Mouse (Mus musculus): ENCODE measurements at regions not wholly inside any gene's neighbourhood (a gene's known extent, or its start where the extent isn't known, plus 50 kb on each side); places are given as distances from the start of the nearest gene placed in this dataset.
A peak's percentile ranks its signal among the peaks of the same experiment; 100 is the strongest.

DNA sequence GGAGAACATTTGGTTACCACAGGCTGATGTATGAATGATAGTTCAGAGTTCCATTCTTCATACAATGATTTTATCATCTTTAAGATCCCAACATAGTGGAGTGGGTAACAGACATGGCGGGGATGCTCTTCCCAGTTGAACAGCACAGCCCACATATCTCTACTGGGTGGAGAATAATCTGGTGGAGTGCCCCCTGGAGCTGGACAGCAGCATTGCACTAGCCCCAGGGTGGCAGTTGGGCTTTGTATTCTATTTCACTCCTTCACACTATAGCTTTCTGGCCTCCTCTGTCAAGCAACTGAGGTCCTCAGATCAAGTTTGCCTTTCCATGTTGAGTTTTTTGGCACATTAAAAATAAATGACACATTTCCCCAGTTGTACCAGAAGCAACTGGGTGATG, 569.4 kb upstream of the Mki67 start:
- no peaks in the 10 kb centered on the region for H3K27me3 ChIP-seq (replicated peaks; ENCODE audit: control insufficient read depth, insufficient read depth, low read length)
- H3K27ac ChIP-seq (ENCODE audit: low read length): no peak overlapping the region
- no peak overlapping the region for H3K9ac ChIP-seq (replicated peaks; ENCODE audit: low read depth, low read length)
- no peaks in the 10 kb centered on the region for H3K9me3 ChIP-seq (ENCODE audit: control insufficient read depth, low read length)
- no peaks in the 10 kb centered on the region for H3K36me3 ChIP-seq (ENCODE audit: control insufficient read depth, insufficient read depth)
- 100% methylated on average over 1 of the region's 1 CpGs for WGBS
- ATAC-seq: no peak
- no peak overlapping the region for H3K4me2 ChIP-seq (ENCODE audit: low read length)
- H3K4me3 ChIP-seq (replicated peaks; ENCODE audit: low read length): no peak overlapping the region
- H3K4me1 ChIP-seq (replicated peaks; ENCODE audit: control insufficient read depth, insufficient read depth, low read length): no peaks in the 10 kb centered on the region

DNA sequence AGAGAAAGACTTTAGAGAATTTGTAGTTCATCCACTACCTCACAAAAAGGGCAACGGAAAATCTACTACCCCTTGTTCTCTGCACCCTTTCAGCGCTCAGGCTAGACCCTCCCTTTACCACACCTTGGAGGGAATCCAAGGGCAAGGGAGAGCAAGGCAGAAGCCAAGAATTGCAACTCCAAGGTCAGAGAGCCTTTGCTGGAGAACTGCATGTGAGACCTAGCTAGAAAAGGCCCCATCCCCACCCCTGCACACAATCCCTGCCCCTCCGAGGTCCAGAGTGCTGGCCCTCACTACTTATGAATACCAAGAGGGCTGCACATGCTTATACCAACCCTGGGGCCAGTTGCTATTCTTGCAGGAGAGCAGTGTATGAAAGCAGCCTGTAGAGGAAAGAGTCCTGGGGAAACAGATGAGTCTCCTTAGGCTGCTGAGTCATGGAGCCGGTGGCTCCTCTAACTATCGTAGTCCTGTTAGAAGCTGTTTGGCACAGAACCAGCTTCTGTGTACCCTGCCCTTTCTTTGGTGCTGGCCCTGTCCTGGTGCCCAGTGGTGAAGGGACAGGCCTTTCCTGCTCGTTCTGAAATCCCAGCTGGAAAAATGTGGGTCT, 577.5 kb upstream of the Mki67 start:
- Histone ChIP-seq H3K27me3 (replicated peaks; ENCODE audit: control insufficient read depth, insufficient read depth, low read length) (no peaks in the 10 kb centered on the region), H3K4me3 (replicated peaks; ENCODE audit: low read length) (no peak overlapping the region), H3K36me3 (ENCODE audit: control insufficient read depth, insufficient read depth) (no peaks in the 10 kb centered on the region), H3K9me3 (ENCODE audit: control insufficient read depth, low read length) (no peaks in the 10 kb centered on the region), H3K4me2 (ENCODE audit: low read length) (no peak overlapping the region), H3K27ac (ENCODE audit: low read length) (no peak overlapping the region), H3K9ac (replicated peaks; ENCODE audit: low read depth, low read length) (no peak overlapping the region), H3K4me1 (replicated peaks; ENCODE audit: control insufficient read depth, insufficient read depth, low read length) (no peaks in the 10 kb centered on the region)
- WGBS: 53% methylated on average over 6 of the region's 6 CpGs
- no peak for ATAC-seq

DNA sequence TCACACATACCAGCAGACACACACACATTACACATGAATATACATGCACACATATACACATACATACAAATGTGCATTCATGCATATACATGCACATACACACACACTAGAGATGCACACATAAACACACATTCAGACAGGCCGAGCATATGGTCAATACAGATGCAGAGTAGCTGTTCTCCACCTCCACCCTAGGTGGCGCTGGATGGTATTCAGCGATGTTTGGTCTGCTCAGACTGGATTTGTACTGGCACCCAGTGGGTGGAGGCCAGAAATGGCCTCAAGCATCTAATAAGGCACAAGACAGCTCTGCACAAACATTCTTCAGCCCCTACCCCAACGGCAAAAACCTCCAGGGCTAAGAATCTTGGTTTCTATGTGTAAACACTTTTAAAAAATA, 578.3 kb upstream of the Mki67 start:
- no peak overlapping the region for H3K4me2 ChIP-seq (ENCODE audit: low read length)
- H3K27ac ChIP-seq (ENCODE audit: low read length): no peak overlapping the region
- no peaks in the 10 kb centered on the region for H3K9me3 ChIP-seq (ENCODE audit: control insufficient read depth, low read length)
- no peaks in the 10 kb centered on the region for H3K4me1 ChIP-seq (replicated peaks; ENCODE audit: control insufficient read depth, insufficient read depth, low read length)
- H3K4me3 ChIP-seq (replicated peaks; ENCODE audit: low read length): no peak overlapping the region
- no peaks in the 10 kb centered on the region for H3K27me3 ChIP-seq (replicated peaks; ENCODE audit: control insufficient read depth, insufficient read depth, low read length)
- ATAC-seq: no peak
- no peak overlapping the region for H3K9ac ChIP-seq (replicated peaks; ENCODE audit: low read depth, low read length)
- no peaks in the 10 kb centered on the region for H3K36me3 ChIP-seq (ENCODE audit: control insufficient read depth, insufficient read depth)
- WGBS: 41% methylated on average over 4 of the region's 4 CpGs

DNA sequence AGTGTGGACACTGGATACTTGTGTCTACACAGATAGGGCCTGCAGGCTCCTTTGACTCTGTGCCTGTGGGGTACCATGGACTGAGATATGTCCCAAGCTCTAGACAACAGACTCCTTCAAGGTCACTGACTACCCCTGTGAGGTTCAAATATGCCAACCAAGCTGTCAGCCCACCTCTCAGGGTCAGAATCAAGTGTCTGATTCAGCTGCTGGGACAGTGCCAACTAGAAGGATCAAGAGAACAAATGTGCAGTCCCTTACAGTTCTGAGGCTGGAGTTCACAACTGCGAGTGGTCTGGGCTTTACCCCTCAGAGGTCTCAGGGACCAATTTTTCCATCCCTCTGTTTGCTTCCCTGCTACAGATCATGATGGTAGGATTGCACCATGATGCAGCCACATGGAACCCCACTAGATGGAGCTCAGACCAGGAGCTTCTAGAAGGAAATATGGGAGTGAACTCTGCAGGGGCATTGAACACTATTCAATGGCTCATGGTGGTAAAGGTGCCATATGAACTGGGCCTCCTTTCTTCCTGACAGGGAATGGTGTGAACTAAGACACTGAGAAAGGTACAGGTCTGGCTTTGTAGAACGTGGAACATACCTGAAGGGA, 581.8 kb upstream of the Mki67 start:
- H3K4me1 ChIP-seq (replicated peaks; ENCODE audit: control insufficient read depth, insufficient read depth, low read length): no peaks in the 10 kb centered on the region
- H3K9ac ChIP-seq (replicated peaks; ENCODE audit: low read depth, low read length): no peak overlapping the region
- H3K36me3 ChIP-seq (ENCODE audit: control insufficient read depth, insufficient read depth): no peaks in the 10 kb centered on the region
- H3K4me2 ChIP-seq (ENCODE audit: low read length): no peak overlapping the region
- H3K27ac ChIP-seq (ENCODE audit: low read length): no peak overlapping the region
- no peak overlapping the region for H3K4me3 ChIP-seq (replicated peaks; ENCODE audit: low read length)
- no peak for ATAC-seq
- no peaks in the 10 kb centered on the region for H3K27me3 ChIP-seq (replicated peaks; ENCODE audit: control insufficient read depth, insufficient read depth, low read length)
- WGBS: 61% methylated on average over 2 of the region's 2 CpGs
- no peaks in the 10 kb centered on the region for H3K9me3 ChIP-seq (ENCODE audit: control insufficient read depth, low read length)

DNA sequence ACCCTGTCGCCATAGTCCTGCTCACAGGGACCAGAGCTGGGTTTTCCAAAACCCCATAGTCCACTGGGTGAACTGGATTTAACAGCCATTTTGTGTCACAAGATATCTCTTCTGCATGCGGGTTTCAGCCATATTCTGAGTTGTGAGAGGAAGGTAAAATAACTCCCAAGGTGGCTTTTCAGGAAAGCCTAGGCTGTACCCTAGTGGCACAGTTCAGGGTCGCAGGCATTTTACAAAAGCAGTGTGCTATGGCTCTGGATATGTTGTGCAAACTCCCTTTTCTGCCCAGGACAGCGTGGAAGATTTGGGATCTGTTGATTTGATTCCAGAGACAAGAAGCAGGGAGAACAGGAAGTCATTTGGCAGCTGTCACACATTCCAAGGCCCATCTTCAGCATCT, 588.3 kb upstream of the Mgmt start:
- no peak for ATAC-seq
- Histone ChIP-seq H3K27me3 (replicated peaks; ENCODE audit: control insufficient read depth, insufficient read depth, low read length) (no peaks in the 10 kb centered on the region), H3K36me3 (ENCODE audit: control insufficient read depth, insufficient read depth) (no peaks in the 10 kb centered on the region), H3K9ac (replicated peaks; ENCODE audit: low read depth, low read length) (no peak overlapping the region), H3K27ac (ENCODE audit: low read length) (no peak overlapping the region), H3K4me1 (replicated peaks; ENCODE audit: control insufficient read depth, insufficient read depth, low read length) (no peaks in the 10 kb centered on the region), H3K4me3 (replicated peaks; ENCODE audit: low read length) (no peak overlapping the region), H3K9me3 (ENCODE audit: control insufficient read depth, low read length) (no peaks in the 10 kb centered on the region), H3K4me2 (ENCODE audit: low read length) (no peak overlapping the region)
- WGBS: 62% methylated on average over 4 of the region's 4 CpGs

DNA sequence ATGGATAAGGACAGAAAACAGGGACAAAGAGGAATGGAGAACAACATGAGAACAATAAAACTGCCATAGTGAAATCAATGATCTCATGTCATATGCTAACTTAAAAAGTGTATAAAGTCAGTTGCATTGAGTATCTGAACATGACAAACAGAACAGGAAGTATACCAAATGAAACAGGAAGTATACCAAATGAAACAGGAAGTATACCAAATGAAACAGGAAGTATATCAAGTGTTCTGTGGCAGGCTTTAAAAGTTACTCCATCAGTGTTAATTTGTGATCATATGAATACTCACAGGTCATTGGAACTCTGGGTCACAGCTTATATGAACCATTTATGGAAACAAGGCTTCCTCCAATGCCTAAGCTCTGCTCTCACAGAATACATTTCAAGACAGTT, 585.6 kb upstream of the Mgmt start:
- Histone ChIP-seq H3K4me1 (replicated peaks; ENCODE audit: control insufficient read depth, insufficient read depth, low read length) (no peaks in the 10 kb centered on the region), H3K4me3 (replicated peaks; ENCODE audit: low read length) (no peak overlapping the region), H3K9me3 (ENCODE audit: control insufficient read depth, low read length) (no peaks in the 10 kb centered on the region), H3K4me2 (ENCODE audit: low read length) (no peak overlapping the region), H3K27ac (ENCODE audit: low read length) (no peak overlapping the region), H3K27me3 (replicated peaks; ENCODE audit: control insufficient read depth, insufficient read depth, low read length) (no peaks in the 10 kb centered on the region), H3K36me3 (ENCODE audit: control insufficient read depth, insufficient read depth) (no peaks in the 10 kb centered on the region), H3K9ac (replicated peaks; ENCODE audit: low read depth, low read length) (no peak overlapping the region)
- no peak for ATAC-seq

DNA sequence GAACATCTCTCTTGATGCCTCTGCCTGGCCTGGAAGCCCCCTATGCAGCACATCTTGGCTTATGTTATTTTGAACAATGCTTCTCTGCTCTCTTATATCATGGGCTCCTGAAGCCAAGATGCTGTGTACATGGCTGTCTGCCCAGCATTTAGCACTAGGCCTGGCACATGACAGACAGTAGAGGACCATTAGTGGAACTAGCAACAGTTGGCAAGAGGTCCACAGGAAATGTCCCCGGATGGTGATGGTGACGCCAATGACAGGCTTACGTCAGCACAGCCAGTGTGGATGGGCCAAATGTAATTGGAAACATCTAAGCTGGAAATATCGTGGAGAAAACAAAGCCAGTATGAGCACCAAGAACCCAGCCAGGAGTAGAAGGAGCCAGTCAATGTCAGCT, 567.1 kb upstream of the Mgmt start:
- ATAC-seq: no peak
- Histone ChIP-seq H3K4me1 (replicated peaks; ENCODE audit: control insufficient read depth, insufficient read depth, low read length) (peaks cover 8% of the 10 kb centered on the region), H3K4me2 (ENCODE audit: low read length) (no peak overlapping the region), H3K4me3 (replicated peaks; ENCODE audit: low read length) (no peak overlapping the region), H3K36me3 (ENCODE audit: control insufficient read depth, insufficient read depth) (no peaks in the 10 kb centered on the region), H3K27ac (ENCODE audit: low read length) (no peak overlapping the region), H3K9ac (replicated peaks; ENCODE audit: low read depth, low read length) (no peak overlapping the region), H3K27me3 (replicated peaks; ENCODE audit: control insufficient read depth, insufficient read depth, low read length) (no peaks in the 10 kb centered on the region), H3K9me3 (ENCODE audit: control insufficient read depth, low read length) (no peaks in the 10 kb centered on the region)
- WGBS: 68% methylated on average over 4 of the region's 4 CpGs

DNA sequence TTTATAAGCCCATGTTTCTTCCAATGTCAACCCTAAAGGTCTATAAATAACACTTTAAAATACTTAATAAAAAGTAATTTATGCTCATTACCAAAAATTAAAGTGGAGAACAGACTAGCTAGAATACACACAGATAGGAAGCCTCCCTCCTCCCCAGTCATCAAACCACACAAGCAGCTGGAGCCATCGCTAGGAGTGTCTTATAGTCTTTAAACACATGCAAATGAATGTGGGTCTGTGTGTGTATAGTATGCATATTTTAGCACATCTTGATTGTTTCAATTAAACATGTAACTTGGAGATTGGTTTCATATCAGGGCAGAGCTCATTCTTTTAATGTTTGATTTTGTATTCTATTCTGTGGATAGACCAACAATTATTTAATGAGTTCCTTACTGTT, 564.0 kb upstream of the Mgmt start:
- Histone ChIP-seq H3K4me1 (replicated peaks; ENCODE audit: control insufficient read depth, insufficient read depth, low read length) (peaks cover 8% of the 10 kb centered on the region), H3K9ac (replicated peaks; ENCODE audit: low read depth, low read length) (no peak overlapping the region), H3K27me3 (replicated peaks; ENCODE audit: control insufficient read depth, insufficient read depth, low read length) (no peaks in the 10 kb centered on the region; the same call in 1 of the 2 replicates), H3K36me3 (ENCODE audit: control insufficient read depth, insufficient read depth) (no peaks in the 10 kb centered on the region), H3K4me3 (replicated peaks; ENCODE audit: low read length) (no peak overlapping the region), H3K9me3 (ENCODE audit: control insufficient read depth, low read length) (no peaks in the 10 kb centered on the region), H3K27ac (ENCODE audit: low read length) (no peak overlapping the region), H3K4me2 (ENCODE audit: low read length) (no peak overlapping the region)
- WGBS: 19% methylated on average over 1 of the region's 1 CpGs
- ATAC-seq: peak; percentile 82

DNA sequence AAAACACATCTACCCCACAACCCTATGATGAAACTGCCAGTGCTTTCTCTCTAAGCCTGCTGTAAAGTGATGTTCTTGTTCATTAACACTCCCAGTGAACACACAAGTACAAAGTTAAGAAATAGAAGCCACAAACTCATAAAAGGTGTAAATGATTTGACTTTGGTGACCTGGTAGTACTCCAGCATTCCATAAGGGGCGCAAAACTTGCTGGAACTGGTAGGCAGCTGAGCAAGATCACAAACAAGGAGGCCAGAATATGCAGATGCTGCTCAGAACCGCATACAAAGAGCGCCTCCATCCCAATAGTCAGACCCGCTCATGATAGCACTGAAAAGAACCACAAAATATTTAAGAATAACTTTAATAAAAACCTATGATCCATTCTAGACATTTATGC, 561.6 kb upstream of the Mgmt start:
- Histone ChIP-seq H3K36me3 (ENCODE audit: control insufficient read depth, insufficient read depth) (no peaks in the 10 kb centered on the region), H3K4me3 (replicated peaks; ENCODE audit: low read length) (no peak overlapping the region), H3K4me2 (ENCODE audit: low read length) (no peak overlapping the region), H3K27ac (ENCODE audit: low read length) (no peak overlapping the region), H3K4me1 (replicated peaks; ENCODE audit: control insufficient read depth, insufficient read depth, low read length) (peaks cover 8% of the 10 kb centered on the region), H3K9me3 (ENCODE audit: control insufficient read depth, low read length) (no peaks in the 10 kb centered on the region), H3K9ac (replicated peaks; ENCODE audit: low read depth, low read length) (no peak overlapping the region), H3K27me3 (replicated peaks; ENCODE audit: control insufficient read depth, insufficient read depth, low read length) (no peaks in the 10 kb centered on the region; the same call in 1 of the 2 replicates)
- 58% methylated on average over 4 of the region's 4 CpGs for WGBS
- no peak for ATAC-seq
